Mouse (Mus musculus) spleen, adult 2 months (tissue): ENCODE results near the gene Atp8a1.

Experiments used
- CTCF ChIP-seq: fragments of 200-500 bp; IDR thresholded peaks from 2 replicates; pipeline ENCODE4 v1.5.1; 2011; ENCODE audit warnings: mild to moderate bottlenecking, inconsistent platforms; ENCODE audit not compliant: insufficient read depth, insufficient read length, insufficient replicate concordance; ENCODE audit errors: extremely low read depth
- POLR2A ChIP-seq: fragments of 200-500 bp; IDR thresholded peaks from 2 replicates; pipeline ENCODE4 v1.6.1; 2011; ENCODE audit warnings: low read depth, low read length, inconsistent platforms

DNA sequence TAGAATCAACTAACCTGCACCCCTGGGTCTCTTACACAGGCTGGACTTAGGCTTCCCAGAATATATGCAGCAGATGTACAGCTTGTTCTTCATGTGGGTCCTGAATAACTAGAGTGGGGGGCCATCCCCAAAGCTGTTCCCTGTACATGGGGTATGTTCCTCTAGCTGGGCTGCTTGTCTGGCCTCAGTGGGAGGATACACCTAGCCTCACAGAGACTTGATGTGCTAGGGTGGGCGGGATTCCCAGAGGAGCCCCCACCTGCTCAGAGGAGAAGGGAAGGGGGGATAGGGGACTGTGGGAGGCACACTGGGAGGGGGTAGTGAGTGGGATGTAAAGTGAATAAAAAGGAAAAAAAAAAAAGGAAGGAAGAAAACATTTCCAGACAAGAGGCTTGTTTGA lies 147.8 kb downstream of the Atp8a1 start:
- TF ChIP-seq CTCF = no peak
- TF ChIP-seq POLR2A = no peak
